Mouse (Mus musculus) liver, postnatal 0 days (tissue): ENCODE measurements around the gene Cnpy3.
A peak's percentile ranks its signal among the peaks of the same experiment; 100 is the strongest.

Experiments
- CTCF ChIP-seq: sonication (generic); IDR thresholded peaks from 2 replicates; pipeline ENCODE4 v1.5.1; 2016; ENCODE audit warnings: antibody characterized with exemption, low read depth
- EP300 ChIP-seq: IDR thresholded peaks from 2 replicates; pipeline ENCODE4 v1.6.1; 2016; ENCODE audit warnings: antibody characterized with exemption, low read depth, mild to moderate bottlenecking

- TF ChIP-seq CTCF (peak; percentile 49), EP300 (no peak)
Observed at GRCm38 (mm10) chr17:46771025-46771424, 19.0 kb upstream of the Cnpy3 start.
